Mouse (Mus musculus) left cerebral cortex, adult 9 months (tissue): Measurements from ENCODE around the gene Rcor2.

Experiments used
- DNase-seq, 2 experiments: peaks; one replicate each; pipeline ENCODE4 v3.0.0; 2022; ENCODE audit warnings: low spot score in 2 of 2

Gene Rcor2

GRCm38 (mm10) chr19:7291958-7292709, 25.0 kb downstream of the Rcor2 start:
- no peak for DNase-seq

- no peak for DNase-seq
Measured at GRCm38 (mm10) chr19:7294098-7294876, 27.2 kb downstream of the Rcor2 start.

GRCm38 (mm10) chr19:7295071-7295658, 28.0 kb downstream of the Rcor2 start:
- no peak for DNase-seq

- DNase-seq: no peak
Measured at GRCm38 (mm10) chr19:7295959-7296358, 28.8 kb downstream of the Rcor2 start.

GRCm38 (mm10) chr19:7299052-7299451, 31.9 kb downstream of the Rcor2 start:
- DNase-seq: peak; percentile 80 to 82

- DNase-seq: no peak
Measured at GRCm38 (mm10) chr19:7300078-7300477, 33.0 kb downstream of the Rcor2 start.

- DNase-seq: peak in 1 of 2 experiments; percentile 63
Measured at GRCm38 (mm10) chr19:7301647-7302492, 34.7 kb downstream of the Rcor2 start.

GRCm38 (mm10) chr19:7302493-7302797, 35.3 kb downstream of the Rcor2 start:
- no peak for DNase-seq

- DNase-seq: no peak
Measured at GRCm38 (mm10) chr19:7303796-7304195, 36.7 kb downstream of the Rcor2 start.

GRCm38 (mm10) chr19:7304801-7305200, 37.7 kb downstream of the Rcor2 start:
- no peak for DNase-seq

GRCm38 (mm10) chr19:7305380-7306310, 38.5 kb downstream of the Rcor2 start:
- DNase-seq: no peak

- no peak for DNase-seq
Measured at GRCm38 (mm10) chr19:7306968-7307367, 39.8 kb downstream of the Rcor2 start.

GRCm38 (mm10) chr19:7307995-7308770, 41.1 kb downstream of the Rcor2 start:
- peak in 1 of 2 experiments; percentile 57 for DNase-seq

GRCm38 (mm10) chr19:7309738-7310330, 42.7 kb downstream of the Rcor2 start:
- no peak for DNase-seq

- peak in 1 of 2 experiments; percentile 44 for DNase-seq
Measured at GRCm38 (mm10) chr19:7310704-7311103, 43.6 kb downstream of the Rcor2 start.

GRCm38 (mm10) chr19:7311306-7311705, 44.2 kb downstream of the Rcor2 start:
- no peak for DNase-seq

- DNase-seq: no peak
Measured at GRCm38 (mm10) chr19:7313660-7314059, 46.5 kb downstream of the Rcor2 start.

- no peak for DNase-seq
Measured at GRCm38 (mm10) chr19:7314976-7315586, 48.0 kb downstream of the Rcor2 start.

- no peak for DNase-seq
Measured at GRCm38 (mm10) chr19:7315587-7315984, 48.5 kb downstream of the Rcor2 start.
